ENCODE assay signal across 8 mouse cellular contexts in the genomic region with DNA sequence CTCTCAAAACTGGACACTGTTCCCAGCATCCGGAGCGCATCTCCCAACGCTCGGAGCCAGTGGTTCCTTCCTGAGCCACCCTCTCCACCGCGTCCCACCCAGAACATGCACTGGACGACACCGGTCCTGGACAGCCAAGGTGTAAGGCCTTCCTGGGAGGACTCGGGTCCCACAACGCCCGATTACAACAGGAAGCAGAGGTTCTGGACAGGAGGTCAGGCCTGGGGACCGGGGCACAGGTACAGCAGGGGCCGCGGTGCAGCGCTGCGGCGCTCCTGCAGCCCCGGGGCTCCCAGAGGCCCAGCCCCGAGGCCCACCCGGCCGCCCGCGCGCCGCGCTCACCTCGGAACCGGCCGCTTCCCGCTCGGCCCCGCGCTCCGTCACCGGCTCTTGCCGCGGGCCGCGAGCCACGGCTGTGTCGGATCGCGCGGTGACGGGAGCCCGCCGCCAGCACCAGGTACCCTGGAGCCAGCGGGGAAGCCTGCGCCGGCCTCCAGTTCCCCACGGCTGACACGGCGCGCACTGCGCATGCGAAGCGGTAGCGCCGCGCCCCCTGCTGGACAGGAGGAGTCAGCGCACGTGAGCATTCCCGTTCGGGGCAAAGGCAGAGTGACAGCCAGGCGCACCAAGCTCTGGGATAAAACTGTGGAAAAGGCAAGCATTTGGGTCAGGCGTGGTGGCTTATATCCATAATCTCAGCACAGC. TPM values are rescaled to one million over a fixed set of nuclear protein-coding genes. Genes with fewer than 3 reads are reported as not detected.
DNase-seq lines count a peak whose midpoint lies in the region; ATAC-seq and TF ChIP-seq lines count a peak whose summit lies in the region.

A gene (minus strand): TSS at position 524 of the 705 bp plus-strand sequence.

- no peaks in the 10 kb centered on the region for H3K27me3 ChIP-seq in heart, embryonic 10.5 days (ENCODE audit: insufficient read depth, poor library complexity, severe bottlenecking)
- no peaks in the 10 kb centered on the region for H3K27me3 ChIP-seq in kidney, embryonic 15.5 days

- ATAC-seq in kidney, embryonic 15.5 days (replicated peaks; ENCODE audit: low FRiP score): peak; percentile 92
- peak; percentile 81 for ATAC-seq in monocyte, adult 5-6 weeks (replicated peaks; ENCODE audit: insufficient number of reproducible peaks, low FRiP score, low TSS enrichment, poor library complexity, severe bottlenecking)

- no peaks in the 10 kb centered on the region for H3K9me3 ChIP-seq in heart, embryonic 10.5 days
- H3K9me3 ChIP-seq in kidney, embryonic 15.5 days (replicated peaks): no peaks in the 10 kb centered on the region

- under 1% methylated on average over 66 of the region's 66 CpGs for WGBS in heart, embryonic 10.5 days
- WGBS in kidney, embryonic 15.5 days: under 1% methylated on average over 66 of the region's 66 CpGs

- no peak within 1 kb of the TSS for H3K27ac ChIP-seq in bone marrow macrophage, adult 2 months (ENCODE audit: insufficient read depth, low read depth, low read length)
- H3K27ac ChIP-seq in embryonic fibroblast, embryonic 13.5 days (ENCODE audit: insufficient read depth, low read length): no peak within 1 kb of the TSS
- H3K27ac ChIP-seq in heart, embryonic 10.5 days: peak within 1 kb of the TSS; percentile 96
- H3K27ac ChIP-seq in kidney, embryonic 15.5 days: no peak within 1 kb of the TSS

- H3K36me3 ChIP-seq in heart, embryonic 10.5 days: peaks cover 9% of the 10 kb centered on the region
- peaks cover 8% of the 10 kb centered on the region; the same call in 1 of the 2 replicates for H3K36me3 ChIP-seq in kidney, embryonic 15.5 days

- TF ChIP-seq CTCF in bone marrow macrophage, adult 2 months (IDR thresholded peaks at IDR 0.05; ENCODE audit: low read depth, low read length): peak; percentile 57
- TF ChIP-seq CTCF in embryonic fibroblast, embryonic 13.5 days (IDR thresholded peaks at IDR 0.05; ENCODE audit: borderline replicate concordance, insufficient read depth, low read length): peak; percentile 99

- peak within 1 kb of the TSS; percentile 86 for H3K4me3 ChIP-seq in bone marrow macrophage, adult 2 months (ENCODE audit: insufficient read depth, low read length)
- peak within 1 kb of the TSS; percentile 88 for H3K4me3 ChIP-seq in embryonic fibroblast, embryonic 13.5 days (ENCODE audit: insufficient read depth, low read length)
- peak within 1 kb of the TSS; percentile 99 for H3K4me3 ChIP-seq in heart, embryonic 10.5 days
- peak within 1 kb of the TSS; percentile 96 for H3K4me3 ChIP-seq in kidney, embryonic 15.5 days (replicated peaks)

- H3K9ac ChIP-seq in kidney, embryonic 15.5 days: peak within 1 kb of the TSS; percentile 94

- peak within 1 kb of the TSS; percentile 82 for H3K4me2 ChIP-seq in kidney, embryonic 15.5 days

- peak; percentile 87 for DNase-seq in A20 (ENCODE audit: low read depth, low spot score)
- DNase-seq in heart, embryonic 10.5 days (ENCODE audit: low spot score): peak; percentile 94
- DNase-seq in liver: peak; percentile 88
- DNase-seq in spleen, postnatal 4 days (ENCODE audit: low spot score in 2 of 2): peak; percentile 85 to 97

- no peak for TF ChIP-seq POLR2A in bone marrow macrophage, adult 2 months (IDR thresholded peaks at IDR 0.05; ENCODE audit: borderline replicate concordance, low read depth, low read length)
- peak; percentile 79 for TF ChIP-seq POLR2A in embryonic fibroblast, embryonic 13.5 days (IDR thresholded peaks at IDR 0.05; ENCODE audit: low read depth, low read length)

- H3K4me1 ChIP-seq in bone marrow macrophage, adult 2 months (ENCODE audit: control insufficient read depth, insufficient read depth, low read length): peaks cover 5% of the 10 kb centered on the region
- no peaks in the 10 kb centered on the region for H3K4me1 ChIP-seq in embryonic fibroblast, embryonic 13.5 days (ENCODE audit: control insufficient read depth, insufficient read depth, low read length)
- peaks cover 23% of the 10 kb centered on the region for H3K4me1 ChIP-seq in heart, embryonic 10.5 days
- peaks cover 15% of the 10 kb centered on the region for H3K4me1 ChIP-seq in kidney, embryonic 15.5 days

RNA-seq across cellular contexts. Expression of the gene that starts here (rescaled TPM):
- polyA plus RNA-seq in bone marrow macrophage, adult 2 months (2012; ENCODE audit: insufficient read depth, insufficient read length, missing spikeins): 33.1 and 43.7 TPM in 2 replicates
- polyA plus RNA-seq in embryonic fibroblast, embryonic 13.5 days (2011; ENCODE audit: insufficient read length, low read depth, missing spikeins): 116 and 118 TPM in 2 replicates
- polyA plus RNA-seq in heart, embryonic 10.5 days (2016; fragmentation: Nextera tagmentation; extraction: Ambion mirVana): 82.8 and 83.0 TPM in 2 replicates
- 109 and 122 TPM in 2 replicates for polyA plus RNA-seq in kidney, embryonic 15.5 days (2015; fragmentation: Nextera tagmentation; extraction: Ambion mirVana)
- 10.4 to 43.3 TPM (median 12.9 TPM) in 3 replicates for total RNA-seq in monocyte, adult 5-6 weeks (2017)
